Mouse (Mus musculus) midbrain, embryonic 14.5 days (tissue): ENCODE results near the gene Kirrel3. TPM values are rescaled to one million over a fixed set of nuclear protein-coding genes. Genes with fewer than 3 reads are reported as not detected.

Experiments
- ATAC-seq: fragments of 200-750 bp; cut with Nextera tagmentation; 2 replicates; pipeline ENCODE4 v1.8.0; 2017; ENCODE audit warnings: moderate number of reproducible peaks, moderate library complexity; ENCODE audit not compliant: low FRiP score, low TSS enrichment
- DNase-seq: peaks from one replicate; pipeline ENCODE4 v3.0.0-alpha.2; 2015
- H3K27ac ChIP-seq: fragments of 300-500 bp; sonication (generic); replicated peaks from 2 replicates; pipeline ENCODE4 v1.5.1; 2014; ENCODE audit warnings: mild to moderate bottlenecking, low read depth, low read length, moderate library complexity
- H3K27me3 ChIP-seq: fragments of 300-500 bp; sonication (generic); 2 replicates; pipeline ENCODE4 v1.6.1; 2014; ENCODE audit warnings: low read length, control low read depth, mixed read lengths; ENCODE audit not compliant: control insufficient read depth, insufficient read depth
- H3K36me3 ChIP-seq: fragments of 300-500 bp; sonication (generic); 2 replicates; pipeline ENCODE4 v1.6.1; 2014; ENCODE audit warnings: low read length, control low read depth; ENCODE audit not compliant: control insufficient read depth, insufficient read depth
- H3K4me1 ChIP-seq: fragments of 300-500 bp; sonication (generic); 2 replicates; pipeline ENCODE4 v1.6.1; 2014; ENCODE audit warnings: mild to moderate bottlenecking, antibody characterized with exemption, low read length, control low read depth; ENCODE audit not compliant: control insufficient read depth, insufficient read depth
- H3K4me2 ChIP-seq: fragments of 300-500 bp; sonication (generic); 2 replicates; pipeline ENCODE4 v1.6.1; 2014; ENCODE audit warnings: mild to moderate bottlenecking, low read length, moderate library complexity
- H3K4me3 ChIP-seq: fragments of 300-500 bp; sonication (generic); replicated peaks from 2 replicates; pipeline ENCODE4 v1.5.1; 2014; ENCODE audit warnings: low read depth, low read length
- H3K9ac ChIP-seq: fragments of 300-500 bp; sonication (generic); replicated peaks from 2 replicates; pipeline ENCODE4 v1.6.1; 2014; ENCODE audit warnings: mild to moderate bottlenecking, low read length, moderate library complexity
- H3K9me3 ChIP-seq: fragments of 300-500 bp; sonication (generic); 2 replicates; pipeline ENCODE4 v1.6.1; 2016; ENCODE audit warnings: low read length, control low read depth, mixed read lengths; ENCODE audit not compliant: control insufficient read depth
- WGBS: fragments of 180-500 bp; shearing (Covaris S2); extraction: QIAGEN DNeasy Blood & Tissue Kit; methylation state at CpG from one replicate; pipeline ENCODE4 v1.1.7; 2014; 5-methylcytosine and 5-hydroxymethylcytosine counted together
- polyA plus RNA-seq: library from polyadenylated mRNA; unstranded; fragments of >200 nt; fragmentation: Nextera tagmentation; extraction: Ambion mirVana; gene quantifications from 2 replicates; pipeline ENCODE4 v1.2.1, GENCODE M21; 2014

Kirrel3 gene
- polyA plus RNA-seq, 1 experiment from 2014 or later = 34.2 TPM

GRCm38 (mm10) chr9:34961171-34961570, 475.5 kb downstream of the Kirrel3 start:
- no peak overlapping the region for H3K4me2 ChIP-seq
- no peak overlapping the region for H3K4me3 ChIP-seq
- no peaks in the 10 kb centered on the region for H3K9me3 ChIP-seq
- no peaks in the 10 kb centered on the region for H3K27me3 ChIP-seq
- H3K36me3 ChIP-seq = no peaks in the 10 kb centered on the region
- H3K4me1 ChIP-seq = peaks cover 26% of the 10 kb centered on the region
- WGBS = 72% methylated on average over 14 of the region's 14 CpGs
- no peak overlapping the region for H3K9ac ChIP-seq
- DNase-seq = no peak
- peak overlapping the region; percentile 17 for H3K27ac ChIP-seq
- ATAC-seq = no peak

GRCm38 (mm10) chr9:34962251-34962650, 476.6 kb downstream of the Kirrel3 start:
- ATAC-seq = no peak
- DNase-seq = no peak
- no peak overlapping the region for H3K4me3 ChIP-seq
- H3K9ac ChIP-seq = no peak overlapping the region
- 98% methylated on average over 4 of the region's 4 CpGs for WGBS
- no peaks in the 10 kb centered on the region for H3K27me3 ChIP-seq
- no peaks in the 10 kb centered on the region for H3K9me3 ChIP-seq
- no peaks in the 10 kb centered on the region for H3K36me3 ChIP-seq
- peaks cover 26% of the 10 kb centered on the region for H3K4me1 ChIP-seq
- no peak overlapping the region for H3K4me2 ChIP-seq
- no peak overlapping the region for H3K27ac ChIP-seq

DNA sequence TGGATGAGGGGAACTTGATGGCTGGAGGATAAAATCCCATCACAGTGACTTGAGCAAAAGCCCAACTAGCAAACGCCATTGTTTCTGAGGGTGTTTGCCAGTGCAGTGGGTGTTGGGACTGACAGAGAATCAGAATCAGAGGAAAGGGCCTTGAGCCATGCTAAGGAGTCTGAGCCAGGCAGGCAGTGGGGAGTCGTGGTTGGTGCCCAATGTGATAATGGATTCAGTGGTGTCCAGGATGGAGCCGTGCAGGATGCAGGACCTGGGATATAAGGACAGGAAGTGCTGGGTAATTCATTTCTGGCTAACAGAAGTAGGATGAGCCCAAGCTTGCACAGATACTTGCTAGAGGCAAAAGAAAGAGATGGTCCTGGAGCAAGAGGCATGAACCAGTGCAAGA, 477.9 kb downstream of the Kirrel3 start:
- ATAC-seq = no peak
- Histone ChIP-seq H3K9ac (no peak overlapping the region), H3K4me3 (no peak overlapping the region), H3K27ac (no peak overlapping the region), H3K9me3 (no peaks in the 10 kb centered on the region), H3K4me2 (no peak overlapping the region), H3K4me1 (peaks cover 26% of the 10 kb centered on the region), H3K27me3 (no peaks in the 10 kb centered on the region), H3K36me3 (no peaks in the 10 kb centered on the region)
- no peak for DNase-seq
- 84% methylated on average over 3 of the region's 3 CpGs for WGBS

DNA sequence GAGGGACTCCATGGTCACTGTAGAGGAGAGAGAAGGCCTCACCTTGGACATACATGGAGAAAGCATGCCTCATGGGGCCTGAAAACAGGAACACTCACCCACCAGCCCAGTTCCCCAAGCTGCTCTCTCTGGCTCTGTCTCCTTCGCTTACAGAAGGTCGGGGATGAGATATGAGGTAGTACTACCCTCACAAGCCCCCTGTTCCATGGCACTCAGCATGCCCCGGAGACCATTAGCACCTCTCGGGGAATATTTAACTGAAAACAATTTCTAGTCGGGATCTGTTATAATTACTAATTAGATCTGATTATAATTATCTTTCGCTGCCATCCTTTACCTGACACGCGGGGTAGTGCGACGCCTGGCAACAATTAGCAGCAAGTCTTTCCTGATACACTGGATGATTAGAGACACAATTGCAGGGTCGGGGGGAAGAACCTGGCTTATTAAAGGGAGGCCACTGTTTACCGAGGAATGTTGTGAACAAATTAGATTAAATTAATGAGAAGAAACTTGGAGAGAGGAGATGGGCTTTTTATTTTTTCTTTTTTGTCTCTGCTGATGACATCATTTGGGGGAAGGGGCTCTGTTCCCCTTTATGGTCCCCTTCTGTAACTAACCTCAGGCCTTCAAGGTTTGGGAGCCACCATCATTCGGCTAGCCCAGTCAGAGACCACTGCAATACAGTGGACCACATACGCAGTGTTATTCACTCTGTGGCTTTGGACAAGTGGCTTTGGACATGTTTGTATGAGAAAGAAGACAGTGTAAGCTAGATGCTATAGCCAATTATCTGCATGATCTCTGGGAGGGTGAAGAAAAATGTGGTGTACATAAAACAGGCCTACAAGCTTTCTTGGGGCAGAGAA, 478.7 kb downstream of the Kirrel3 start:
- WGBS = 70% methylated on average over 14 of the region's 14 CpGs

GRCm38 (mm10) chr9:34965041-34965415, 479.3 kb downstream of the Kirrel3 start:
- no peak overlapping the region for H3K4me2 ChIP-seq
- no peaks in the 10 kb centered on the region for H3K36me3 ChIP-seq
- H3K9ac ChIP-seq = no peak overlapping the region
- no peaks in the 10 kb centered on the region for H3K27me3 ChIP-seq
- WGBS = 10% methylated on average over 4 of the region's 4 CpGs
- no peaks in the 10 kb centered on the region for H3K9me3 ChIP-seq
- H3K4me1 ChIP-seq = peaks cover 26% of the 10 kb centered on the region
- ATAC-seq = peak; percentile 62
- H3K27ac ChIP-seq = peak overlapping the region; percentile 72
- no peak overlapping the region for H3K4me3 ChIP-seq
- peak; percentile 77 for DNase-seq

More for the DNA sequence above, 478.7 kb downstream of the Kirrel3 start:
- Histone ChIP-seq H3K9me3 (no peaks in the 10 kb centered on the region), H3K9ac (no peak overlapping the region), H3K27ac (peak overlapping the region; percentile 72), H3K36me3 (no peaks in the 10 kb centered on the region), H3K4me2 (no peak overlapping the region), H3K4me1 (peaks cover 26% of the 10 kb centered on the region), H3K27me3 (no peaks in the 10 kb centered on the region), H3K4me3 (no peak overlapping the region)
- DNase-seq (no peak), ATAC-seq (no peak)

GRCm38 (mm10) chr9:34967772-34968171, 482.1 kb downstream of the Kirrel3 start:
- ATAC-seq (no peak), DNase-seq (no peak)
- no peaks in the 10 kb centered on the region for H3K27me3 ChIP-seq
- H3K36me3 ChIP-seq = no peaks in the 10 kb centered on the region
- no peak overlapping the region for H3K9ac ChIP-seq
- no peak overlapping the region for H3K4me3 ChIP-seq
- 65% methylated on average over 6 of the region's 6 CpGs for WGBS
- H3K9me3 ChIP-seq = no peaks in the 10 kb centered on the region
- peaks cover 17% of the 10 kb centered on the region for H3K4me1 ChIP-seq
- H3K27ac ChIP-seq = no peak overlapping the region
- no peak overlapping the region for H3K4me2 ChIP-seq

- Histone ChIP-seq H3K9me3 (no peaks in the 10 kb centered on the region), H3K9ac (no peak overlapping the region), H3K27ac (no peak overlapping the region), H3K36me3 (no peaks in the 10 kb centered on the region), H3K4me3 (no peak overlapping the region), H3K4me2 (no peak overlapping the region), H3K4me1 (peaks cover 5% of the 10 kb centered on the region), H3K27me3 (no peaks in the 10 kb centered on the region)
- 82% methylated on average over 6 of the region's 6 CpGs for WGBS
- DNase-seq = no peak
- no peak for ATAC-seq
Measured at GRCm38 (mm10) chr9:34969881-34970490, 484.3 kb downstream of the Kirrel3 start.

DNA sequence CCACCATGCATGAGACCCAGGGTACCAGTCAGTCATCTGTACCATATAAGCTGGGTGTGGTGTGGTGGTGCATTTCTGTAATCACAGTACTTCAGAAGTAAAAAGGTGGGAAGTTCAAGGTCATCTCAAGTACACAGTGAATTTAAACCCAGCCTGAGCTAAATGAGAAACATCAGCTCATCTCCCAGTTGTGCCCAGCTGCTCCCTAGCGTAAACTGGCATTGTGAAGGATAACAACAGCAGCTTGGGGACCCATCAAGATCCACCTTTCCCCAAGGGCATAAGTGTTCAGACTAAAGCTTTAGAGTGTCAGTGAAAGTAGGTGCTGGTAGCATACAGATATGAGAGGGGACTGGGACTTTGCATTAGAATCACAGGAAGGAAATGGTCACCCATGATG, 488.6 kb downstream of the Kirrel3 start:
- ATAC-seq (no peak), DNase-seq (no peak)
- H3K4me1 ChIP-seq = no peaks in the 10 kb centered on the region
- no peak overlapping the region for H3K4me2 ChIP-seq
- H3K9me3 ChIP-seq = no peaks in the 10 kb centered on the region
- no peak overlapping the region for H3K27ac ChIP-seq
- H3K36me3 ChIP-seq = no peaks in the 10 kb centered on the region
- no peaks in the 10 kb centered on the region for H3K27me3 ChIP-seq
- WGBS = 94% methylated on average over 1 of the region's 1 CpGs
- no peak overlapping the region for H3K4me3 ChIP-seq
- no peak overlapping the region for H3K9ac ChIP-seq

- Histone ChIP-seq H3K9ac (no peak overlapping the region), H3K27me3 (no peaks in the 10 kb centered on the region), H3K4me3 (no peak overlapping the region), H3K27ac (no peak overlapping the region), H3K4me2 (no peak overlapping the region), H3K4me1 (no peaks in the 10 kb centered on the region), H3K36me3 (no peaks in the 10 kb centered on the region), H3K9me3 (no peaks in the 10 kb centered on the region)
- 96% methylated on average over 6 of the region's 6 CpGs for WGBS
- ATAC-seq (no peak), DNase-seq (no peak)
Measured at GRCm38 (mm10) chr9:34975245-34975644, 489.6 kb downstream of the Kirrel3 start.
